ENCODE assay signal across 8 mouse cellular contexts in the genomic region with DNA sequence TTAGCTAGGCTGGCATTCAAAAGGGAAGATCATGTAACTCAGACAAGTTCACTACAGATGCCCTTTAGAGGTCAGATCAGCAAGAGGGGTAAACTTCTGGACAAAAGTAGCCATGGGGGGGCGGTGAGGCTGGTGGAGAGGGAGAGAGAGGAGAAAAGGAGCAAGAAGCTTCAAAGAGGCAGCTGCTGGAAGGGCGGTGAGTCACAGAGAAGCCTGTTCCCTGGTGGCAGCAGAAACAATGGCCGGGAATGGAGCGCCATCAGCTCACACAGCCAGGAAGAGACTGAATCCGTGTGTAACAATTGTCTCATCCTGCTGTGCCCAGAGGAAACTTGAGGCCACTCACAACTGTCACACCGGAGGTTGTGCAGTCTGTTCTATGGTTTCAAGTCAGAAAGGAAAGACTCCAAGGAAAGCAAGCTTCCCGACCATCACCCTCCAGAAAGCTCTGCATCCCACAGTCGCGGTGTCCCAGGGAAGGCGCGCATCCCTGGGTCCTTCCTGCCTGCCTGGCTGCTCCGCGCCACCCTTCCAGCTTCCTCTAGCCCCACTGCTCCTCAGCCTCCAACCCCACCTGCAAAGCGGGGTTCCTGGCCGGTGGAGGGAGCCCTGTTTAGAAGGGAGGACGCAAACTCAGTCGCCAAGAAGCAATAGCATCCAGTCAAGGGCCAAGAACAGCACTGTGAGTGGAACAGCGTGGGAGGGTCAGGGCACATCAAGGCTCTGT. TPM values are rescaled to one million over a fixed set of nuclear protein-coding genes. Genes with fewer than 3 reads are reported as not detected.
DNase-seq lines count a peak whose midpoint lies in the region; ATAC-seq and TF ChIP-seq lines count a peak whose summit lies in the region.

No protein-coding gene starts in this region.

- H3K79me2 ChIP-seq in myocyte (ENCODE audit: control insufficient read depth, insufficient read depth), result peaks cover 15% of the 10 kb centered on the region

- no peaks in the 10 kb centered on the region for H3K27me3 ChIP-seq in forebrain, embryonic 14.5 days (replicated peaks; ENCODE audit: control insufficient read depth, insufficient read depth, low read length)
- no peaks in the 10 kb centered on the region for H3K27me3 ChIP-seq in intestine, embryonic 14.5 days (replicated peaks; ENCODE audit: control insufficient read depth, insufficient read depth, low read length)
- no peaks in the 10 kb centered on the region for H3K27me3 ChIP-seq in myocyte (ENCODE audit: control insufficient read depth, insufficient read depth, insufficient read length)

- no peak overlapping the region for H3K9ac ChIP-seq in forebrain, embryonic 14.5 days (ENCODE audit: low read length)
- H3K9ac ChIP-seq in intestine, embryonic 14.5 days (ENCODE audit: low read length), result no peak overlapping the region

- H3K36me3 ChIP-seq in forebrain, embryonic 14.5 days (ENCODE audit: control insufficient read depth, insufficient read depth, low read length), result peaks cover 49% of the 10 kb centered on the region
- H3K36me3 ChIP-seq in intestine, embryonic 14.5 days (ENCODE audit: control insufficient read depth, insufficient read depth, low read length), result peaks cover 54% of the 10 kb centered on the region
- H3K36me3 ChIP-seq in myocyte (ENCODE audit: control insufficient read depth, insufficient read depth), result peaks cover 31% of the 10 kb centered on the region

- 57% methylated on average over 18 of the region's 18 CpGs for WGBS in forebrain, embryonic 14.5 days
- WGBS in intestine, embryonic 14.5 days, result 81% methylated on average over 18 of the region's 18 CpGs

- TF ChIP-seq POLR2A in myocyte (IDR thresholded peaks at IDR 0.05; ENCODE audit: insufficient read length, low read depth), result peak; percentile 32

- TF ChIP-seq CTCF in left cerebral cortex, adult 2 months (IDR thresholded peaks at IDR 0.05), result peak; percentile 20

- no peaks in the 10 kb centered on the region for H3K4me1 ChIP-seq in forebrain, embryonic 14.5 days (ENCODE audit: control insufficient read depth, insufficient read depth, low read length)
- peaks cover 2% of the 10 kb centered on the region; the same call in 1 of the 2 replicates for H3K4me1 ChIP-seq in intestine, embryonic 14.5 days (replicated peaks; ENCODE audit: control insufficient read depth, insufficient read depth, low read length)

- H3K4me3 ChIP-seq in left cerebral cortex, adult 2 months, result no peak overlapping the region
- H3K4me3 ChIP-seq in forebrain, embryonic 14.5 days (ENCODE audit: low read depth, low read length), result no peak overlapping the region
- H3K4me3 ChIP-seq in intestine, embryonic 14.5 days (ENCODE audit: low read depth, low read length), result no peak overlapping the region
- H3K4me3 ChIP-seq in myocyte, result no peak overlapping the region

- no peaks in the 10 kb centered on the region for H3K9me3 ChIP-seq in forebrain, embryonic 14.5 days (replicated peaks; ENCODE audit: control insufficient read depth, low read length)
- H3K9me3 ChIP-seq in intestine, embryonic 14.5 days (ENCODE audit: control insufficient read depth, low read length), result no peaks in the 10 kb centered on the region

- H3ac ChIP-seq in myocyte (ENCODE audit: control insufficient read depth, insufficient read length), result no peak overlapping the region

- intact Hi-C loops in left cerebral cortex, adult 2 months (cut with DNase I), result no loop called here

- DNase-seq in left cerebral cortex, adult 2 months (ENCODE audit: extremely low spot score in 1 of 2, low spot score in 2 of 2), result no peak
- no peak for DNase-seq in left cerebral cortex, adult 11 months (ENCODE audit: low spot score)
- DNase-seq in forebrain, embryonic 14.5 days (ENCODE audit: low spot score), result peak; percentile 29
- DNase-seq in intestine, embryonic 14.5 days (ENCODE audit: low spot score), result no peak
- DNase-seq in cerebellum, postnatal 25 days, result no peak
- DNase-seq in urinary bladder, postnatal 25 days (ENCODE audit: low spot score), result no peak

- ATAC-seq in forebrain, embryonic 14.5 days, result no peak
- ATAC-seq in intestine, embryonic 14.5 days (replicated peaks; ENCODE audit: low FRiP score, low TSS enrichment, low read depth), result no peak
- ATAC-seq in inflammation-experienced regulatory T-cells, adult 6 months, result no peak

- H3K27ac ChIP-seq in left cerebral cortex, adult 2 months, result peak overlapping the region; percentile 53
- 0 out of 2 replicates have a peak overlapping the region, but pooled peaks have one; percentile 17 for H3K27ac ChIP-seq in forebrain, embryonic 14.5 days (ENCODE audit: low read depth, low read length)
- 0 out of 2 replicates have a peak overlapping the region, but pooled peaks have one; percentile 33 for H3K27ac ChIP-seq in intestine, embryonic 14.5 days (ENCODE audit: low read depth)

- no peak overlapping the region for H3K4me2 ChIP-seq in forebrain, embryonic 14.5 days (ENCODE audit: low read length)
- H3K4me2 ChIP-seq in intestine, embryonic 14.5 days (ENCODE audit: low read length), result no peak overlapping the region
- H3K4me2 ChIP-seq in myocyte (ENCODE audit: low read depth), result no peak overlapping the region

TF ChIP-seq in myocyte, 11 proteins besides CTCF, POLR2A, EP300 and RAD21:
- TF ChIP-seq POLR2AphosphoS2 (IDR thresholded peaks at IDR 0.05; ENCODE audit: insufficient read length, low read depth) (no peak), MYOD1 (IDR thresholded peaks at IDR 0.05; ENCODE audit: control insufficient read depth in 1 of 3, insufficient read length in 2 of 3, low read depth in 2 of 3) (peak in 2 of 3 experiments; percentile 76 to 81), MYOG (IDR thresholded peaks at IDR 0.05; ENCODE audit: control insufficient read depth in 1 of 3, insufficient read depth in 1 of 3, insufficient read length in 2 of 3, low read depth in 2 of 3) (peak; percentile 14 to 88 (median 24)), CEBPB (IDR thresholded peaks at IDR 0.05; ENCODE audit: insufficient read depth, poor library complexity, severe bottlenecking) (no peak)

RNA-seq across cellular contexts. Expression of gene Rps17, which starts 9.2 kb away (rescaled TPM):
- total RNA-seq in left cerebral cortex, adult 2 months (2021), result 100 to 1,000 TPM; 491 to 498 TPM
- polyA plus RNA-seq in forebrain, embryonic 14.5 days (2014; fragmentation: Nextera tagmentation; extraction: Ambion mirVana), result 769 and 900 TPM in 2 replicates
- 1,489 and 1,594 TPM in 2 replicates for polyA plus RNA-seq in intestine, embryonic 14.5 days (2014; fragmentation: Nextera tagmentation; extraction: Ambion mirVana)
- 2,418 TPM for polyA plus RNA-seq in myocyte (2012; fragmentation: generic; extraction: Trizol)
- polyA plus RNA-seq in inflammation-experienced regulatory T-cells, adult 6 months (2017; shearing (Covaris generic)), result 1,000 to 10,000 TPM in 2 of 3 experiments, 100 to 1,000 TPM in 1; 985 to 1,426 (median 1,383) TPM
